ENCODE assay signal across 15 mouse cellular contexts in genomic region chr3:133478987-133479386, GRCm38 (mm10).
"Had no signal": no experiment of that assay in that cellular context is flagged by ENCODE, and none has a peak within 500 bp of the region (broad histone marks: within the 10 kb centered on the region; RNA-seq: fewer than 3 reads in every experiment).

No protein-coding gene starts in this region.

- H3K9ac ChIP-seq: liver, embryonic 14.5 days; lung, embryonic 14.5 days; midbrain, embryonic 12.5 days; midbrain, embryonic 15.5 days; neural tube, embryonic 12.5 days; stomach, embryonic 15.5 days had no signal

- H3K27me3 ChIP-seq: midbrain, embryonic 12.5 days; midbrain, embryonic 15.5 days; neural tube, embryonic 12.5 days; stomach, embryonic 15.5 days had no signal

- H3K4me1 ChIP-seq: midbrain, embryonic 10.5 days; midbrain, embryonic 12.5 days; midbrain, embryonic 15.5 days; neural tube, embryonic 12.5 days; stomach, embryonic 15.5 days had no signal

- H3K4me2 ChIP-seq: lung, embryonic 14.5 days; midbrain, embryonic 12.5 days; midbrain, embryonic 15.5 days; neural tube, embryonic 12.5 days; stomach, embryonic 15.5 days had no signal

- ATAC-seq: midbrain, embryonic 15.5 days had no signal

- DNase-seq: lung, adult 18-20 months; lung, embryonic 14.5 days; lung, postnatal 10 days; lung, postnatal 4 days; right cerebral cortex, adult 18-20 months; right cerebral cortex, postnatal 14 days; thymus, adult 2 months; thymus, postnatal 25 days had no signal

- H3K27ac ChIP-seq: liver, embryonic 14.5 days; midbrain, embryonic 10.5 days; midbrain, embryonic 12.5 days; midbrain, embryonic 15.5 days; neural tube, embryonic 12.5 days; stomach, embryonic 15.5 days; stomach, postnatal 0 days had no signal

- H3K9me3 ChIP-seq: midbrain, embryonic 10.5 days; midbrain, embryonic 12.5 days; midbrain, embryonic 15.5 days; neural tube, embryonic 12.5 days; stomach, embryonic 15.5 days had no signal

- H3K4me3 ChIP-seq: midbrain, embryonic 10.5 days; midbrain, embryonic 12.5 days; midbrain, embryonic 15.5 days; neural tube, embryonic 12.5 days; stomach, embryonic 15.5 days had no signal
